Mouse (Mus musculus): ENCODE data around the gene Cep95.
"Not testable (repeated sequence)": the region's sequence is repeated elsewhere in the genome, so short reads cannot be mapped to it uniquely, and the experiment has no call there.

The Cep95 gene

DNA sequence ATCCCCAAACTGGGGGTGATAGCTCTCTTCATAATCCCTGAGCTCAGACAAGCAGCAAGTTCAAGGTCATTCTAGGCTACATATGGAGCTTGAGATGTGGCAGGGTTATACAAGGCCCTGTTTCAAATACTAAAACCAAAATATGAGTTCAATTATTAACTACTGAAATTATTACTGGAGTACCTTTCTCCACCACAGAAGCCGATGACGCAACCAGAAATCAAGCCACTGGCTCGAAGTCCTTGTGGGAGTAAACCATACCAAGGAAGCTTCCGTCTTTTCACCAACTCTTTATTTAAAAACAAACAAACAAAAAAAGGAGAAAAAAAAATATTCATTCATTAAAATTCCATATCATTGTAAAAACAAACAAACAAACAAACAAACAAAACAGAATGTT lies 12.1 kb upstream of the Cep95 start:
- no peak for DNase-seq (ENCODE audit: low spot score in 2 of 2)

DNA sequence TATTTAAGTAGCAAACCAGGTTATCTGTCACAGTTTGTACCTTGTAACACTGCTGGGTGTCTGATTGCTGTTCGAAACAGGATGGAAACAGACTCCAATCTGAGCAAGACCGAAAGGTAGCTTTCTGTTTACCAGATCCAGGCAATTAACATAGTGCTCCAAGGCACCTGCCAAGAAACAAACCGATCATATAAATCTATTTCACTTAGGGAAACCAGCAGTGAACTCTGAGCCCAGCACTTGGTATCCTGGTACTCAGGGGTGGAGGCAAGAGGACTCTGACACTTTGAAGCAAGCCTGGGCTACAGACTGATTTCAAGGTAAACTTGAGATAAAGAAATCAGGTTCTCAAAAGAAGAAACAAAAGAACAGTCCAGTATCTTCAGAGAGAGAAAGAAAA lies 11.7 kb upstream of the Cep95 start:
- DNase-seq (ENCODE audit: low spot score in 2 of 2): no peak

DNA sequence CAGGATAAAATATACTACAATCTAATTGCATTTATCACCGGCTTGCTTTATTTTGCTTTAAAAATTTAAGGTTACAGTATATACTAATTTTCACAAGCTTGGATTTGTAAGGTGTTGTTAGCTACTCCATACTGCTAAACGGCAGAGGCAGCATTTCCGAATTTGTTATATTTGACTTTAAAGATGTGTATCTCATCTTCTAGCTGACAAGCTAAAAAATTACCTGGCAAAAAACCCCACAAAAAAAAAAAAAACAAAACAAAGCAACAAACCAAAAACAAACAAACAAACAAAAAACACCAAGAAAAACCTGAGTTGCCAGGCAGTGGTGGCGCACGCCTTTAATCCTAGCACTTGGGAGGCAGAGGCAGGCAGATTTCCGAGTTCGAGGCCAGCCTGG lies 10.9 kb upstream of the Cep95 start:
- DNase-seq (ENCODE audit: low spot score in 2 of 2): no peak

DNA sequence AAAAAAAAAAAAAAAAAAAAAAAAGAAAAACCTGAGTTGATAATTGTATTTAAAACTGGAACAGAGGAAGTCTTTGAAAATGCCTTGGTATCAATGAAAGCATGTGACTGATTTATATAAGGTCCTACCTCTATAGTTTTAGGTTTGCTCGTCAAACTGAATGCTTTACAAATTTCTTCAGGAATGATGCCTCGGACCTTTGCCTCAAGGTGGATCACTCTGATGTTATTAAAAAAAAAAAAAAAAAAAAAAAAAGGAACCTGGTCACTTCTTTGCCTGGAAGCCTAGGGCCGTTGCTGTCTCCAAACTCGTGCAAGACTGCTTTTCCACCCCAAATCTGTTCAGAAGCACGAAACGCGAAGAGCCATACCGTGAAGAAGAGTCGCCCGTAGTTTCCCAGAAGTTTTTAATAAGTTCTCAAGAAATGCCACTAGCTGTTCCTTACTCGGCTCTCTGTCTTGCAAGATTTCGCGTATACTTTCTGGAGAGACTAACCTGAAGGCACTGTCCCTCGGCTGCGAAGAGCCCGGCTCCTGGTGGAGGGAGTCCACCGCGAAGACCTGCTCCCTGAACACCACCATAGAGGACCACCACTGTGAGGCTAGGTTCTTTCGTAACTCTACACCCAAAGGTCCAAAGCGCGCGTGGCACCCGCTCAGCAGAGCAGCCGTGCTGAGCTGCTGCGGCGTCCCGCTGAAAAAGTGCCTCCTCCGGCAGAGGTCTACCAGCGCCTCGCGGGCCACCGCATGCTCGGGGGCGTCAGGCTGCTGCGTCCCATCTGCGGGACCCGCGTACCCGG lies 10.3 kb upstream of the Cep95 start:
- DNase-seq (ENCODE audit: low spot score in 2 of 2): no peak

DNA sequence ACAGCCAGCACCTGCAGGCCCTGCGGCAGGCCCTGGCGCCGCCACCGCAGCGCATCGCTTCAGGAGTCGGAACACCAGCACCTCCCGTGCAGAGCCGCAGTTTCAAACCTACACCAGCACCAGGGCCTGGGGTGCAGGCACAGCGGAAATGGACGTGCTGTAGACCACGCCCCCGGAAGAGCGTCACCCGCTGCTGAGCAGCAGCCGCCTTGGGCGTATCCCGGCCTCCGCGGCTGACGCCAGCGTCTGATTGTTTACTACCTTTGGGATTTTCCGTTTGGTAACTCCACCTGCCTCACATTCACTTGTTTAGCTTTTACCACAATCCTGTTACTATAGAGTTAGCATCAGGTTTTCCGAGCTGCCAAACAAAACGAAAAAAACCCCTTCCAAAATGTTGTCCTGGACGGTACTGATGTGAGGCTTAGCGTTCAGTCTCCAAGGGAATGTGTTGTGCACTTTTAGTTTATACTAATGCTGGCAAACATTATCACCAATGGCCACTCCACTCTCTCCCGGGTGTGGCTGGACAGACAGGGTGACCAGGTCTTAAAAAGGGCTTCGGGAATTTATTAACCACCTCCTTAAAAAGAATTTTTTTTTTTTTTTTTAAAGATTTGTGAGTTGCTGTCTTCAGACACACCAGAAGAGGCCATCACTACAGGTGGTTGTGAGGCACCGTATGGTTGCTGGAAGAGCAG lies 9.5 kb upstream of the Cep95 start, which contains the start of gene Polg2:
Polg2 (minus strand) TSS at position 150 of the 701 bp plus-strand sequence.
- peak; percentile 79 to 87 for DNase-seq (ENCODE audit: low spot score in 2 of 2)

DNA sequence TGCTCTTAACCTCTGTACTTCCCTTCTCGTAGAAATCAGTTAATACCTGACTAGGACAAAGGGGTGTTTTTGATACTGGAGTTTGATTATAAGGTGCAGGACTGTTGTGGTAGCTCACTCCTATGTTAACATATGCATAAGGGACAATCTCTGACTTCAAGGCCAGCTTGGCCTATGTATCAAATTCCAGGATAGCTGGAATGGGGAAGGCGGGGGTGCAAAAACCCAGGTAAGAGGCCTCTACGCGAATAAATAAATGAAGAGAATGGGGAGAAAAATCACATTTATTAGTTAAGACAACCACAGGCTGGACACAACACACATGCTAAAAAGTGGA lies 9.0 kb upstream of the Cep95 start:
- DNase-seq (ENCODE audit: low spot score in 2 of 2): no peak

DNA sequence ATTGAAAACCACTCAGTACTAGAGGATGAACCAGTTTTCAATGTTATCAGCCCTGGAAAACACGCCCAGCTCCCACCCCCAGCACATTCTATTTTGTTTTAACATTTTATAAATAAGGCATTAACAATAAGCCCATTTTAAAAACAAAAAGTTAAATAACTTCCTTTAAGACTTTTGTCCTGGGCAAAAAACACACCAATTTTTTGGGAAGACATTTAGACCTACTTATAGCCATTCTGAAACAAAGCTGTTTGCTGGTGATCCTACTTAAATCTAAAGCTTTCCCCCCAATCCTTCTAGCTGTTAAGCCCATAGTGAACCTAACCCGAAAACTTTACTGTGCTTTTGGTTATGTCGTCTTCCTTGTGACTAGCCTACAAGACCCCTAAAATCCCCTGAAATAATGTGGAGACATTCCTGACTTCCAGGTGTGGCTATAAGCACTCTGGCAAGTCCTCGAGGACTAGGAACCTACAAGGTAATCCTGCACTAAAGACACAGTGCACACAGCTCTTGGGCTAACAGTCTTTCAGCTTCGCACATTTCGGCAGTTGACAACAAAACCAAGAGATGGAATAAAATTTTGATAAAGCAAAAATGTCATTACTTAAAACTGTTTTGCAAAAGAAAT lies 8.3 kb upstream of the Cep95 start:
- DNase-seq (ENCODE audit: low spot score in 2 of 2): no peak

DNA sequence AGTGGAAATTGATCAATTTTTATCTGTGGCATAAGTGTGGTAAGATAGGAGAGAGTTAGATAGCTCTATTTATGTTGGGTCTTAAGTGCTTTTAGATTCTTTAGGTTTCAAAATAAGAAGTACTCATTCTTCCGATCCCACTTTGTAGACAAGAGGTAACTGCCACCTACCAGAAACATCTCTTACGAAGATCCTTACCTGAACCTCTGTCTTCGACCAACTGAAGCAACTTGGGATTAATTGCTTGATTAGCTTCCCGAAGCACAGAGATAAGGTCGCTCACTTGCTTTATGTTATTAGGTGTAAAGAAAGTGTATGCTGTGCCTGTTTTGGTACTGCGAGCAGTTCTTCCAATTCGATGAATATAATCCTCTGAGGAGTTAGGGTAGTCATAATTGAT lies 6.8 kb upstream of the Cep95 start:
- not testable (repeated sequence) for DNase-seq (ENCODE audit: low spot score in 2 of 2)

DNA sequence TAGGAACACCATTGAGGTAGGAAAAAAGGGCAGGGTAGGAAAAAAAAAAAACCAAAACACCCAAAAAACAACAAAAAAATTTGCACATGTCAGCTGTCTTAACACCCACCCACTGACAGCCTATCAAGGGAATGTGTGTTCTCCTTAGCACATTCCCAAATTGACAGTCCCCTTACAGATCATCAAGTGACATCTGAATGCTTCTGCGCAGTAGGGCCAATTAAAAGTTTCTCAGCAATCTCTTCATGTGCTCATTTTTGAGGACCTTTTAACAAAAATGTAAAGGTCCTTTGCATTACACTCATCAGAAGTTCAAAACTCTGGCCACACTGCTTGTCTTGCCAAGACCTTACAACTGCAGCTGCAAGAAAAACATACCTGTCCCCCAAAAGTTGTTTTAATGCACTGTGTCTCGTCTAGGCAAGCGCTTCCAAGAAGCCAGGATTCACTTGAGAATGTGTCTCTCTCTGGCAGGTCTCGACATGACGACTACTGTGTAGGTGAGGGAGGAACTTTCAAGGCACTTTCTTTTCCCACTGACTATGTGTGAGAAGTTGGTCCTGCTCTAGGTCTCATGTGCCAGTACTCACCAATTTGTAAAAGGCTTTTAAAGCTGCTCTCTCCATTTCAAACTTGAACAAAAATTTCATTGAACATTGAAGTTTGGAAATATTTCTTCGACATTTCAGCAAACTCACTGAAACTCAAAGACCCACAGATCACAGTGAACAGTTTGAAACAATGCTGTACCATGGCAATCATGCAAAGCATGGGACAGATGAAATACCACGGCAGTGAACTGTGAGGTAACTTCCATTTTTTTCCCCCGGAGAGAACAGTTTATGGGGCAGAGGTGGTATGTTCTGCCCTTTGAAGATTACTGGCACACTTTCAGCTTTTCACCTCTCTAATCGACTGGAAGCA lies 5.9 kb upstream of the Cep95 start:
- no peak for DNase-seq (ENCODE audit: low spot score in 2 of 2)

DNA sequence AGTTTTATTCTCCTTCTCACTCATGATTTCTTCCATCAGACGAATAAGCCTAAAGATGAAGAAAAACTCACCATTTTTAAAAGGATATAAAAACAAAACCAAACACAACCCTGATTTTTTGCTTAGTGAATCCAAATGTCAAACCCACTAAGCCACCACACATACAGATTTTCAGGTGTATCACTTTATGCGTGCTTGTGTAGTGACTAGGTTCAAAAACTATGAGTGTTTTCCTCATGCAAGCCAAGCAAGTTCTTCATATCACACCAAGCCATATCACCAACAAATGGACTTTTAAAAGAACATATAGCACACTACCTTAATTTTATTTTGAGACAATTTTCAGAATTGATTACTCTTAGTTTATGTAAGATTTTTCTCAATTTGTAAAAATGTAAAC lies 4.6 kb upstream of the Cep95 start:
- no peak for DNase-seq (ENCODE audit: low spot score in 2 of 2)

DNA sequence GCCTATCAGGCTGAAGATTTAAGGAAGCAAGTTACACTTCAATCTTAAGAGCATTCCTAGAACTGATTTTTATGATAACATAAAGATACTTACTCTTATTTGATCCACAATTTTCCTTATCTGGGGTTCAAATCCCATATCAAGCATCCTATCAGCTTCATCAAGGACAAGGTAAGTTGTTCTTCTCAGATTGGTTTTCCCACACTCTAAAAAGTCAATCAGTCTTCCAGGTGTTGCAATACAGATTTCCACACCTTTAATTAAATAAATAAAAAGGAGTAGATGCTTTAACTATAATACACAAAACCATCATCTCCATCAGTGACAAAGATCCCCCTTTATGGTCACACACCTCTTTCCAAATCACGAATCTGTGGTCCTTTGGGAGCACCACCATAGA lies 4.0 kb upstream of the Cep95 start:
- DNase-seq (ENCODE audit: low spot score in 2 of 2): no peak

DNA sequence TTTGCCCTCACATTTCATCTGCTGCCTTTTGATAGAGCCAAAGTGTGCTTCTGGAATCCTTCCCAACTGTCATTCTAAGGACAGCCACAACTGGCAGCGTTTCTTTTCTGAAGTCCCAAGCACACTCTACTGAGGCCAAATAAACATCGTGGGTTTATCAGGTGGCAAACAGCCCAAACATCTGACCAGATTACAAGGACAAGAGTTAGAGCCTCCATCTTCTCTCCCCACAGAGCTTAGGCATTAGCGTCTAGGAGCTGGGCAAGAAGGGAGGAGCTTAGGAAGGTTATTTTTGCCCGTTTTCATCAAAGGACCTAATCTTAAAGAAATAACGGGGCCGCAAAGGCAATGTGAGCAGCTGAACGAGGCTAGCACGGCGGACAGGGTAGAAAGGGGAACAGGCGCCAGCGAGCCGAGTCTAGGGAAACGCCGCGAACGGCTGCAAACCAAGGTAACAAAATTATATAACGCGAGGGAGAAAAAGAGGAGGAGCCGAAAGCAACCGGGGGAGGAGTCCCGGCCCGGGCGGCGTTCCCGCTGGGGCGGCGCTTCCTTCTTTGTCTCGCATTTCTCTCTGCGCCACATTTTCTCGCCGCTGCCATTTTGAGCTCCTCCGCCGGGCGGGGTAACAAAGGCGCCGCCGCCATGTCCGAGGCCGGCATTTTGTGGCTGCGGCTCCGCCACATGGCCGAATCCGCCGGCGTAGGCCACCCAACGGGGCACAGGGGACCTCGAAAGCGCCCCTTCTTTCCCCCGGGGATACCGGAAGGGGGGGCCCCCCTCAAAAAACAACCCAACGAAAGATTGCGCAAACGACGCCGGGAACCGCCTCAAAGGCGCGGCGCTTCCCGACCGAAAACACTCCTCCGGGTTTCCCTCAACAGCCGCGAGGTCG lies 1.7 kb upstream of the Cep95 start:
- peak; percentile 85 to 87 for DNase-seq (ENCODE audit: low spot score in 2 of 2)

DNA sequence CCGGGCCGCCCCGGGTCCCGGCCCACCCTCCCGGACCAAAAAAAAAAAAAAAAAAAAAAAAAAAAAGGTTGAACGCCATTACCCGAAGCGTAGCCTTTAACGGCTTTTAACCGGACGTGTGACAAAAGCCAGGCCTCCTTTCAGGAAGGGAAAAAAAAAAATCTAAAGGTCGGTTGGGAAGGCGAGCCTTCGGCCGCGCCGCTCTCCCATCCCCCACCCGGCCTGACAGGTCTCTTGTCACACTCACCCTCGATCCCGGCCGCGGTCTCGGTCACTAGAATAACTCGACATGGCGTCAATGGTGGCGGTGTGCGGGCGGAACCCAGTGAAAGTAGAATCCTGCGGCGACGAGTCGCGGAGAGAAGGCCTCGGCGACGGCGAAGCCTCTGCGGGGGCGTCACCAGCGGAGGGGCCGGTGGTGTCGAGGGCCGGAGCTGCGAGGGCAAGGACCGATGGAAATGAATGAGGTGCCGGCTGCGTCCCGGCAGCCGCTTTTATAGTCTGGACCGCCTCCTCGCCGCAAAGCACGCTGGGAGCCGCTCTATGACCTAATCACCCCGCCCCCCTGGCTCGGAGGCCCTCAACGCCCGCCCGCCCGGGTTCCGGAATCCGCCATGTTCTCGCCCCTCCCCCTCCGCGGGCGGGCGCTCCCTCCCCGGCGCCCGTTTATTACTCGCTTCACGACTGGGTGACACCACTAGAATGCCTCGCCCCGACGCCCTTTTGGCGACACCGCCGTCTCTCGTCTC lies 852 bp upstream of the Cep95 start:
- DNase-seq (ENCODE audit: low spot score in 2 of 2): peak; percentile 99 to 100

DNA sequence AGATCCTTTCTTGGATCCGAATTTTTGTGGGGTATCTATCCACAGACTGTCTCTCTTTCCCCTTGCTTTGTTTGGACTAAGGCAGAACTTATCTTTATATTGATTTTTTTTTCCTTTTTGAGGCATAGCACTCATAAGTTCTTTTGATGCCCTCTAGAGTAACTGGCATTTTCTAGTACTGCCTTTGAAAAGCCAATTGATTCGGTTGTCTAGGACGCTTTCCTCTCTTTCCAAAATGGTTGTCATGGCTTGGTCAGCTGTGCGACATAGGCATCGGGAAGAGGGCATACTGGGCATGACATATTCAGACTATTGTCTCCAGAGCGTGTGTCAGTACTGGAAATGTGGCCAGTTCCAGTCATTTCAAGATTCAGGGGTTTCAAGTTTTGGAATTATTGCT lies 597 bp downstream of the Cep95 start:
- DNase-seq (ENCODE audit: low spot score in 2 of 2): no peak

DNA sequence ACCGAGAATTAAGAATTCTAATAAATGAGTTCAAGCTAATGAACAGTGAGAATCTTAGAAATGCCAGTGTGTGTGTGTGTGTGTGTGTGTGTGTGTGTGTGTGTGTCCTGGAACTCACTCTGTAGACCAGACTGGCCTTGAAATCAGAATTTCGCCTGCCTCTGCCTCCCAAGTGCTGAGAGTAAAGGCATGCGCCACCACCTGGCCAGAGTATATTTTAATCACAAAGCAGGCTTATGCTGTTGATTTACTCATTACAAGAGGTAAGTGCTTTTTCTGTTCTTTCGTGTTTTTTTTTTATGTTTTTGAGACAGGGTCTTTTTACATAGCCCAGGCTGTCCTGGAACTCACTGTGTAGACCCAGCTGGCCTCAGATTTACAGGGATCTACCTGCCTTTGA lies 4.8 kb downstream of the Cep95 start:
- DNase-seq (ENCODE audit: low spot score in 2 of 2): no peak

DNA sequence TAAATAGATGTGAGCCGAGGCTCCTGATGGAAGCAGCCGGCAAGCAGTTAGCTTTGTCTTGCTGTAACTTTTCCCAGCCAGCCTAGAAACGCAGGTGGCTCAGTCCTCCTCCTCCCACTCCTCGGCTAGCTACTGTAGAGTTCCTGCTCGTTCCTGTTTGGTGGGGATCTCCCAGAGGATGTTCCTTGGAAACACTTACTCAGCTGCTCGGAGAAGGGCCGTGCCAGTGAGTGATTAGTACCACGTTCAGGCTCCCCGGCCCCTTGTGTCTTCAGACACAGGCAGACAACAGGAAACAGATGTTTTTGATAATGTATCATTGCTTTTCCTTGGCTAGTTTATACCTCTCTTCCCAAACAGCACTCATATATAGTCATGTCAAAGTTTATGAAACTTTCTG lies 6.6 kb downstream of the Cep95 start:
- no peak for DNase-seq (ENCODE audit: low spot score in 2 of 2)

DNA sequence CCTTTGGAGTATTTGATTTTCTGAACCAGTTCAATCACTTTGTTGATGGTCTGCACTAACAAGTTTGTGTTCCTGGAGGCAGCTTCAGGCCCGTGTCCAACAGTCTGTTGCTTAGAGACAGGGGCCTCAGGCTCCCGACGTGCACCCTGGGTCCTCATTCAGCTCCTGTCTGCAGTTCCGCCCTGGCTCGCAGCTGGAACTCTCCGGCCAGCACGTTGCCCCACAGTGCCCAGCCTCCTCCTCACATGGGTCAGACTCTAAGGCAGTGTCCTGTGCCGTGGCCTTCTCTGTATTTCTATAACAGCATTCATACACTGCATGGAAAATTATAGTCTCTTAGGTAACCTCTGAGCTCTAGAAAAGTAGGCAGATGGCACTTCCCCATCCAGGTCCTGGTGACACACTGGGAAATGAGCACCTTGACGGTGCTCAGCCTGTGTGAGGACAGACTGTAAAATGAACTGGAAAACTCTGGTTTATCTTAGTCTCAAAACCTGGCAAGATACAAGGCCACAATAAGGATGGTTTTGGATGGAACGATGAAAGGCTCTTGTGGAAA lies 13.1 kb downstream of the Cep95 start:
- DNase-seq (ENCODE audit: low spot score in 2 of 2): no peak

DNA sequence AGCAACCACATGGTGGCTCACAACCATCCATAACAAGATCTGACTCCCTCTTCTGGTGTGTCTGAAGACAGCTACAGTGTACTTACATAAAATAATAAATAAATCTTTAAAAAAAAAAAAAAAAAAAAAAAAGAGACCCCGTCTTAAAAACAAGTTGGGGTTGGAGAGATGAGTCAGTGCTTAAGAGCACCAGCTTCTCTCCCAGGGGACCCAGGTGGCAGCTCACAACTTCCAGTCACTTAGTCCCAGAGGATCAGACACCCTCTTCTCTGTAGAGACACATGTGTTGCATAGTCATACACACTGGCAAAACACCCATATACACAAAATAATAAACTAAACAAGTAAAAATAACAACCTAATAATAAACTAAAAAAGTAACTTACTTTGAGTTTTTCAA lies 18.4 kb downstream of the Cep95 start:
- DNase-seq (ENCODE audit: low spot score in 2 of 2): not testable (repeated sequence)

DNA sequence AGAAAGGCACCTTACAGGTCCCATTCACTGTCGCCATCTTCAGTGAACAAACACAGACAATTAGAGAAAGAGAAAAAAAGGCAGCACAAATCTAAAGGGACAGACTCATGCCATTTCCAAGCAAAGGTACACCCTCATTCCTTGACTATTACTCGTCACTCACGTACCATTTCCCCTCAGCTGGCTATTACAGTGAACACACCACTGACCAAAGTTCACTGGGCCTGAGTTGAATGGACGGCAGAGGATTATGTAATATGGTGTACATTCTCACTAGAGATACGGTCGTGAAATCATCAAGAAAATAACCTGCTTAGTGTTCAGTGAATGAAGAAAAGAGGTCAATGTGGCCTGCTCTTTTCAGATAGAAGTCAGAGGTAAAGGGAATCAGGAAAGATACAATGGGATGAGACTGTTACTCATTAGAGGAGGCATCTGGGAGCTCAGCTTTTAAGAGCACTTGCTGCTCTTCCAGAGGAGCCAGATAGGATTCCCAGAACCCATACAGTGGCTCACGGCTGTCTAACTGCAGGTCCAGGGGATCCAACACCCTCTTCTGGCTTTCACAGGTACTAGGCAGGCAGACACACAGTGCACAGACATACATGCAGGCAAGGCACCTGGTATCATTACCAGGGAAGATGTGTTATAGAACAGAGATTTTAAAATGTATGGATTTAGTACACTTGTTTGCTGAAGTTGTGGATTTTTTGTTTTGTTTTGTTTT lies 23.5 kb downstream of the Cep95 start:
- DNase-seq (ENCODE audit: low spot score in 2 of 2): no peak

Measured in spleen, postnatal 14 days (tissue).